Mouse (Mus musculus) kidney, adult 9 months (tissue): ENCODE data around the gene Morc1.

ENCODE experiments used
- DNase-seq: peaks from one replicate; pipeline ENCODE4 v3.0.0; 2022

Gene Morc1

GRCm38 (mm10) chr16:48630466-48630865, 199.4 kb downstream of the Morc1 start:
- DNase-seq, result no peak

GRCm38 (mm10) chr16:48632351-48632750, 201.3 kb downstream of the Morc1 start:
- DNase-seq, result no peak

- no peak for DNase-seq
These were observed 215.2 kb downstream of the Morc1 start for GRCm38 (mm10) chr16:48646246-48646645.

GRCm38 (mm10) chr16:48671696-48672095, 240.7 kb downstream of the Morc1 start:
- DNase-seq, result no peak

GRCm38 (mm10) chr16:48672664-48673063, 241.6 kb downstream of the Morc1 start:
- no peak for DNase-seq

GRCm38 (mm10) chr16:48675607-48676006, 244.6 kb downstream of the Morc1 start:
- peak; percentile 43 for DNase-seq

- no peak for DNase-seq
These were observed 245.2 kb downstream of the Morc1 start for GRCm38 (mm10) chr16:48676205-48676604.

GRCm38 (mm10) chr16:48677381-48677780, 246.3 kb downstream of the Morc1 start:
- DNase-seq, result no peak

GRCm38 (mm10) chr16:48678029-48678428, 247.0 kb downstream of the Morc1 start:
- DNase-seq, result no peak
